In genomic region chr4:32432271-32432781, GRCm38 (mm10) we compare ENCODE assay signal across 15 mouse cellular contexts.
DNase-seq lines count a peak whose midpoint lies in the region; ATAC-seq and TF ChIP-seq lines count a peak whose summit lies in the region.
"Had no signal": no experiment of that assay in that cellular context is flagged by ENCODE, and none has a peak within 500 bp of the region (broad histone marks: within the 10 kb centered on the region; RNA-seq: fewer than 3 reads in every experiment).

No protein-coding gene starts in this region.

- no peak for TF ChIP-seq CTCF in cerebellum, adult 2 months (IDR thresholded peaks at IDR 0.05; ENCODE audit: borderline replicate concordance, insufficient read depth, low read depth, low read length)
- no peak for TF ChIP-seq CTCF in forebrain, postnatal 0 days (IDR thresholded peaks at IDR 0.05; ENCODE audit: low read depth)

- H3K4me2 ChIP-seq in forebrain, postnatal 0 days (ENCODE audit: low read depth), result peak overlapping the region; percentile 30; the same call in 1 of the 2 replicates
- H3K4me2 ChIP-seq in neural tube, embryonic 12.5 days (replicated peaks), result peak overlapping the region; percentile 12; the same call in 1 of the 2 replicates
- H3K4me2 ChIP-seq: heart, embryonic 13.5 days had no signal

- no peaks in the 10 kb centered on the region for H3K36me3 ChIP-seq in forebrain, postnatal 0 days (ENCODE audit: insufficient read depth)
- no peaks in the 10 kb centered on the region for H3K36me3 ChIP-seq in neural tube, embryonic 12.5 days
- H3K36me3 ChIP-seq: heart, embryonic 13.5 days had no signal

- DNase-seq in frontal cortex, postnatal 36 days (ENCODE audit: low spot score in 2 of 2), result no peak
- DNase-seq in cerebellum, adult 2 months, result peak; percentile 76 to 85
- peak; percentile 57 for DNase-seq in forebrain, postnatal 0 days
- no peak for DNase-seq in kidney, adult 18-20 months
- no peak for DNase-seq in ovary, postnatal 36 days (ENCODE audit: low spot score)
- DNase-seq in lung, postnatal 14 days, result no peak
- DNase-seq: B cell, adult 2 months; kidney, adult 11 months; right cerebral cortex, postnatal 14 days had no signal

- 7% methylated on average over 10 of the region's 10 CpGs for WGBS in cerebellum, adult 2 months
- 20% methylated on average over 10 of the region's 10 CpGs for WGBS in forebrain, postnatal 0 days
- WGBS in neural tube, embryonic 12.5 days, result 22% methylated on average over 10 of the region's 10 CpGs

- ATAC-seq in frontal cortex, adult (ENCODE audit: low TSS enrichment), result peak; percentile 57
- ATAC-seq in forebrain, postnatal 0 days, result peak; percentile 21; the same call in 1 of the 2 replicates
- no peak for ATAC-seq in neural tube, embryonic 12.5 days (ENCODE audit: low FRiP score, low read depth)
- ATAC-seq: Patski had no signal

- H3K9ac ChIP-seq in forebrain, postnatal 0 days, result no peak overlapping the region
- no peak overlapping the region for H3K9ac ChIP-seq in neural tube, embryonic 12.5 days
- H3K9ac ChIP-seq: heart, embryonic 13.5 days; liver, embryonic 14.5 days had no signal

- no peak for TF ChIP-seq POLR2A in cerebellum, adult 2 months (IDR thresholded peaks at IDR 0.05; ENCODE audit: borderline replicate concordance, insufficient read depth, low read length)

- peaks cover 21% of the 10 kb centered on the region for H3K4me1 ChIP-seq in cerebellum, adult 2 months (ENCODE audit: control insufficient read depth, insufficient read depth, low read length)
- peaks cover 28% of the 10 kb centered on the region for H3K4me1 ChIP-seq in forebrain, postnatal 0 days (ENCODE audit: insufficient read depth)
- H3K4me1 ChIP-seq in neural tube, embryonic 12.5 days, result peaks cover 81% of the 10 kb centered on the region

- H3K4me3 ChIP-seq in cerebellum, adult 2 months (replicated peaks; ENCODE audit: insufficient read depth, low read depth, low read length), result peak overlapping the region; percentile 76
- no peak overlapping the region for H3K4me3 ChIP-seq in forebrain, postnatal 0 days (ENCODE audit: low read depth, low read length)
- H3K4me3 ChIP-seq in neural tube, embryonic 12.5 days, result no peak overlapping the region
- H3K4me3 ChIP-seq: heart, embryonic 13.5 days; left cerebral cortex, adult 2 months had no signal

- no peaks in the 10 kb centered on the region for H3K9me3 ChIP-seq in forebrain, postnatal 0 days (ENCODE audit: low read length)
- H3K9me3 ChIP-seq in neural tube, embryonic 12.5 days, result no peaks in the 10 kb centered on the region
- H3K9me3 ChIP-seq: heart, embryonic 13.5 days had no signal

- peak overlapping the region; percentile 82 for H3K27ac ChIP-seq in cerebellum, adult 2 months (ENCODE audit: insufficient read depth, low read length)
- H3K27ac ChIP-seq in forebrain, postnatal 0 days (ENCODE audit: low read depth, low read length), result peak overlapping the region; percentile 71
- H3K27ac ChIP-seq in neural tube, embryonic 12.5 days, result no peak overlapping the region
- H3K27ac ChIP-seq: heart, embryonic 13.5 days; left cerebral cortex, adult 2 months; liver, embryonic 14.5 days had no signal

- H3K27me3 ChIP-seq in cerebellum, adult 2 months (ENCODE audit: control insufficient read depth, insufficient read depth, low read length), result no peaks in the 10 kb centered on the region
- no peaks in the 10 kb centered on the region for H3K27me3 ChIP-seq in forebrain, postnatal 0 days (ENCODE audit: insufficient read depth, low read length)
- no peaks in the 10 kb centered on the region for H3K27me3 ChIP-seq in neural tube, embryonic 12.5 days (replicated peaks)
- H3K27me3 ChIP-seq: heart, embryonic 13.5 days; Patski had no signal

Comparison
In these comparisons a context has a peak if more than half of its experiments do, and no peak if none do; other contexts are left out.
1. DNase-seq: peak in cerebellum, adult 2 months (2 of 2) and forebrain, postnatal 0 days (single experiment); none in frontal cortex, postnatal 36 days (0 of 2), kidney, adult 18-20 months (single experiment), ovary, postnatal 36 days (single experiment) and lung, postnatal 14 days (single experiment).